Mouse (Mus musculus) small intestine, adult 10 weeks (tissue): ENCODE data around the gene Vmn2r3. TPM values are rescaled to one million over a fixed set of nuclear protein-coding genes. Genes with fewer than 3 reads are reported as not detected.

Experiments used
- polyA plus RNA-seq: library from polyadenylated mRNA; stranded (reverse); fragments of 350-450 nt; fragmentation: Illumina TruSeq; extraction: RNeasy Lipid Tissue Mini Kit (QIAGEN cat#74804); gene quantifications from one replicate; pipeline ENCODE4 v1.2.3, GENCODE M21; 2014; ENCODE audit warnings: low replicate concordance

Gene Vmn2r3
- polyA plus RNA-seq: not detected

DNA sequence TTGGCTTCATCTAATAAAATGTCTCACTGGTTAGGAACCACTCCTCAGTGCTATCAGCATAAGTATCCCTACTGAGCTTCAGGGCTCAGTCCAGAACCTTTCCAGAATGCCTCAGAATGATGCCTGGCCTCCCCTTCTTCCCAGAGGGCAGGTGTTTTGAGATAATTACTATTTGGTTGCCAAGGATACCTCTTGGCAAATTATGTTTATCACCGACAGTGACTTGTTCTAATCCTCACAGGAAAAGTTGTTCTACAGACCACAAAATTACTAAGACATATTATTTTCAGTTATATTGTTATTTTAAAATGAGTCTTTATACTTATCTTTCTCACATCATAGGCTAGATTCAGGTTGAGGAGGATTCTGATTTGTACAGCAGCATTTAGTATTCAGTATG is at the start of gene Vmn2r3:
Gene Vmn2r3 (minus strand): TSS at position 101 of the 400 bp plus-strand sequence.

Other genes with a start within 250 kb of the Vmn2r3 start
- gene Vmn2r1, start 208.2 kb downstream of the Vmn2r3 start, polyA plus RNA-seq: not detected
- gene Vmn2r2, start 147.8 kb downstream of the Vmn2r3 start, polyA plus RNA-seq: not detected
- not detected for gene Vmn2r4, start 125.7 kb upstream of the Vmn2r3 start, polyA plus RNA-seq
- gene Vmn2r5, start 220.1 kb upstream of the Vmn2r3 start, polyA plus RNA-seq: not detected